Mouse (Mus musculus) kidney, adult 2 months (tissue): ENCODE measurements around the gene Zbtb4.

Experiments used
- CTCF ChIP-seq: fragments of 200-500 bp; conservative IDR thresholded peaks from 2 replicates; pipeline ENCODE4 v1.5.1; 2011; ENCODE audit warnings: low read depth, mild to moderate bottlenecking, control low read depth, low read length, moderate library complexity, mixed read lengths; ENCODE audit not compliant: insufficient read depth, insufficient read length
- POLR2A ChIP-seq: fragments of 200-500 bp; IDR thresholded peaks from one replicate; pipeline ENCODE4 v1.6.1; 2011; ENCODE audit warnings: low read depth, low read length, control low read depth

DNA sequence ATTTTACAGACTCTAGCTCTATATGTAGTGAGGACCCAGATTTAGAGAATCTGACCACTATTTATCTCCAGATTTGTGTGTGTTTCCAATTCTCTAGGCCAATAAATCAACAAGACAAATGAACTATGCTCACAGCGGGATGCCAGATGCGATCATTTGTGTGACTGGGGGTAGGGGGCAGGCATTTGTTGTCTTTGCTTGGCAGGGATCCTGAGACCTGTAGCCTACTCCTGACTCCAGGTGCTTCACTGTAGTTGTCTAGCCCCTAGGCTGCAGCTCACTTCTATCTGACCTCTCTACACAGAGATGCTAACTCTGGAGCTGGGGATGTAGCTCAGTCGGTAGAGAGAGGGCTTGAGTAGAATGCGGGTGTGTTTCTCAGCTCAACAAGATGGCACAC is 16.1 kb downstream of the Zbtb4 start:
- TF ChIP-seq CTCF: no peak
- no peak for TF ChIP-seq POLR2A
